Mouse (Mus musculus): ENCODE results near the gene Tango6.
A peak's percentile ranks its signal among the peaks of the same experiment; 100 is the strongest.

GRCm38 (mm10) chr8:106887336-106888189 lies 204.7 kb downstream of the Tango6 start:
- TF ChIP-seq EP300 (IDR thresholded peaks at IDR 0.05; ENCODE audit: low read depth) (no peak), CTCF (IDR thresholded peaks at IDR 0.05; ENCODE audit: low read depth) (peak; percentile 91)
